Mouse (Mus musculus): ENCODE measurements around the gene 5330417C22Rik.

- TF ChIP-seq CTCF (IDR thresholded peaks at IDR 0.05; ENCODE audit: borderline replicate concordance, insufficient read depth, low read length) (no peak), POLR2A (IDR thresholded peaks at IDR 0.05; ENCODE audit: low read depth, low read length) (no peak)
Measured at GRCm38 (mm10) chr3:108476761-108477619, 59.3 kb downstream of the 5330417C22Rik start.
